Mouse (Mus musculus): ENCODE measurements around the gene Ebf1.

The Ebf1 gene

DNA sequence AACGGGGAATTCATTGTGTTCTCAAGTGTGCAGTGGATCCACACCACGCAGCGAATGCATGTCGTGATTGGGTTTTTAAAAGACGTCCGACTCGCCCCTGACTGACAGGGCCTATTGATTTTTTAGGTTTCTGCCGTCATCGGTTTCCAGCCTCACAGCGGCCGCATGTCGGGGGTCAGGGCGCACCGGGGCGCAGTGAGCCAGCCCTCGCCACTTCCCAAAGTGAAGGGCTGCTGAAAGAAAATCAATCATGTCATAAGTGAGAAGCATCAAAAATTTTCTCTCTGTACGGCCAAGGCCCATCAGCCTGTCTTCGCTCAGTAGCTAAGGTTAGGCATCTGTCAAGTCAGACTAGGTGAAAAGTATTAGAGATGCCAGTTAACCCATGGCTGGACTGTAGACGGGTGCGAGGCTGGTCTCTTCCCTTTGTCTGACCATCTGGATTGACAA, 124.0 kb downstream of the Ebf1 start:
- DNase-seq: no peak

DNA sequence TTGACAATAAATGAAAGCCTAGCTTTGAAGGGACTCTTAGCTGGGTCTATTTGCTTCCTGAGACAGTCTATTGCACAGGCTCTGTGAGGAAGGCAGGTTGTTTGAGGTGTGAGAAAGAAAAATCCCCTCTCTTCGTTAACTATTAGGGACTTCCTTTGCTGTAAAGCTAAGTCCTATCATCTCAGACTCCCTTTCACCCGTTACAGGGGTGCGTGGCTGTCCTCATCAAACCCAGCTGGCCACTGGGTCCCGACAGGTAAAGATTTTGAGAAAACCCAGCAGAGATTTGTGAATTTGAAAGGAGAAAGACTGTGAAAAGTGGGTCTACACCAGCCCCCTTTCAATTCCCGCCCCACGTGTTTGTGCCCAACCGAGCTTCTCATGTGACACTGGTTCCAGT, 127.3 kb downstream of the Ebf1 start:
- DNase-seq: no peak

DNA sequence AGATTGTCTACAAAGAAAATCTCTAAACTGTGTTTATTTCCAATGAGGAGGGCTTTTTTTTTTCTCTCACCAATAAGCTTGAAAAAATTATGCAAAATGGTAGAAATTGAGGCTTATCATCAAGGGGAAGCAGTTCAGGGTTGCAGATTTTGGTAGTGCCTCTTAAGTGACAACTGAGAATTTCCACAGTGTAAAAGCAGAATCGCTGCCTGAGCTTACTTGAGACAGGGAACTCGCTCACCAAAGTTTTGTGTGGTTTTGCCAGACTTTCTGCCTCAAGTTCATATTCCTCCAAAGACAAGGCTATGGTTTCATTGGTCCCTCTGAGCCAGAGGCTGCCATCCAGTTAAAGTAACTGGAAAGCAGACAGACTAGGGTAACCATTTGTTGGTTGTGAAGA, 128.8 kb downstream of the Ebf1 start:
- no peak for DNase-seq

DNA sequence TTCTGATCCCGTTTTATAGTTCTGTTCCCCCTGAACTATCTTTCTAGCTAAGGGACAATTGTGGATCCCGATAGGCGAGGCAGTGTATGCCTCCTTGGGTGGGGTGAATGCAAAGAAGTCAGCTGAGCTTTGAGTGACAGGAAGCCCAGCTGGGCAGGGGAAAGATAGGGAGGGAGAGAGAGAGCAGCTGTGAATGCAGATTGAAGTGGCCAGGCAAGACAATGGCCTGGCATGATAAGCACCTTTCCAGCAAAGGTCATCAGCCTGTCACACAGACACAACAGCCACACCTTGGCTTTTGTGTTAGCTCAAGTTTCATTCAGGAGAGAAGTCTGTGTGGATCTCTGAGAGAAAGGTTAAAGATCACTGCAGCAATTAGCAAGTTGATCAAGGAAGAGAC, 129.6 kb downstream of the Ebf1 start:
- no peak for DNase-seq

DNA sequence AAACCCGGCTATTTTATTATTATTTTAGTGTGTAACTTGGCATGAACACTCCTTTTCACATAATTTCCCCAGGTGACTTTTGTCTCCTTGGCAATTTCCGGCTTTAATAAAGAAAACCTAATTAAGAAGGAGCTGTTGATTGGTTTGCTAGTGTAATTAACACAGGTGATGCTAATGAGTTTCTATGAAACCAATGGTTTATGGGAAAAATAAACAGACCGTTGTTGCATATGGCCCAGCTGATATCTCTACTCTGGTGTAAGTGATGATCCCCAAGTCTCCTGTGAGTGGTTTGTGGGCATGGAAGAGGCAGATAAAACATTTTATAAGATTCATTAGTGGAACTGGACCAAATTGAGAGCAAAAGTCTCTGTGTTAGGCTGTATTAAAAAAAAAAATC, 132.2 kb downstream of the Ebf1 start:
- DNase-seq: no peak

DNA sequence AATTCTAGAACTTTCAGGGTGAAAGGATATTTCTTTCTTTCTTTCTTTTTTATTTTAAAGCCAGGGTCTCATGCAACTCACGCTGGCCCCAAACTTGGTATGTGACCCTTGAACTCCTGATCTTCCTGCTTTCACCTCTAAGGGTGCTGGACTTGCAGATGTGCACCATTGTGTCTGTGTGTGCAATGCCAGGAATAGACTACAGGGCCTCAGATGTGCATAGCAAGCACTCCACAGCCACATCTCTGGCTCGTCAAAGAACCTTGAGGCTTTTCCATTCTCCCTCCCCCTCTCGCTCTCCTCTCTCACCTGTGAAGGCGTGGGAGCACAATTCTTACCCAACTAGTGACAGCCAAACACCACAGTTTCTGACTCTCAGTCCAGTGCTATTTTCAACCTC, 137.2 kb downstream of the Ebf1 start:
- no peak for DNase-seq

DNA sequence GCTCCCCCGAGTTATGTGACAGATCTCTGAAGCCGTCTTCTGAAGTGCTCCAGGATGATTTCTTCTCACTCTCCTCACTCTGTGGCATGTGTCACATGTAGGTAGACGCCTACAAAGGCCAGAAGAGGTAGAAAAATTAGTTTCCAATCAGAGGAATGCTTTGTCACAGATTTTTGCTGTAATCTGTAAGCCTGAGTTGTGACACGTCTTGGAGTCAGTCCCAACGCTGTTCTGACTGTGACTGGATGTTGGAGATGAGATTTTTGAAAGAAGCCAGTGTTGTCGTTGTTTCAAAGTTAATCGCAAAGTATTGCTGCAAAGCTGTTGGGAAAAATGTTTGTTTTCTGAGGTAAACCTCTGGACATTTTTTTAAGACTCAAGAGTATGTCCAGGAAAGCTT, 139.2 kb downstream of the Ebf1 start:
- no peak for DNase-seq

DNA sequence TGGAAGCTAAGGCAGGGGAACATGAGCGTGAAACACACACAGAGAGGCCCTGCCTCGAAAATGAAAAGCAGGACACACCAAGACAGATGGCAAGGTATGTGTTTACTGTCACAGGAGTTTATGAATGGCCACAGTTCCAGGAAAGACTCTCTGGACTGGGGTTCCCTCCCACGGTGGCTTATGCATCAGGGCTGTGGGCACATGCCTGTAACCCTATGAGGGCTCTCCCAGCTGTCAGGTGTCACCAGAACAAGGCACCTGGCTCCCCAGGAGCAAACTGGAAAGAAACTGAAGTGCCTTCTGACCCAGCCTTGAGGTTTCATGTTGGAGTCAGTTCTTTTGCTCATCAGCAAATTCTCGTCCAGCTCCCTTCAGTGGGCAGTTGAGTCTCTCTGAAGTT, 141.7 kb downstream of the Ebf1 start:
- DNase-seq: no peak

DNA sequence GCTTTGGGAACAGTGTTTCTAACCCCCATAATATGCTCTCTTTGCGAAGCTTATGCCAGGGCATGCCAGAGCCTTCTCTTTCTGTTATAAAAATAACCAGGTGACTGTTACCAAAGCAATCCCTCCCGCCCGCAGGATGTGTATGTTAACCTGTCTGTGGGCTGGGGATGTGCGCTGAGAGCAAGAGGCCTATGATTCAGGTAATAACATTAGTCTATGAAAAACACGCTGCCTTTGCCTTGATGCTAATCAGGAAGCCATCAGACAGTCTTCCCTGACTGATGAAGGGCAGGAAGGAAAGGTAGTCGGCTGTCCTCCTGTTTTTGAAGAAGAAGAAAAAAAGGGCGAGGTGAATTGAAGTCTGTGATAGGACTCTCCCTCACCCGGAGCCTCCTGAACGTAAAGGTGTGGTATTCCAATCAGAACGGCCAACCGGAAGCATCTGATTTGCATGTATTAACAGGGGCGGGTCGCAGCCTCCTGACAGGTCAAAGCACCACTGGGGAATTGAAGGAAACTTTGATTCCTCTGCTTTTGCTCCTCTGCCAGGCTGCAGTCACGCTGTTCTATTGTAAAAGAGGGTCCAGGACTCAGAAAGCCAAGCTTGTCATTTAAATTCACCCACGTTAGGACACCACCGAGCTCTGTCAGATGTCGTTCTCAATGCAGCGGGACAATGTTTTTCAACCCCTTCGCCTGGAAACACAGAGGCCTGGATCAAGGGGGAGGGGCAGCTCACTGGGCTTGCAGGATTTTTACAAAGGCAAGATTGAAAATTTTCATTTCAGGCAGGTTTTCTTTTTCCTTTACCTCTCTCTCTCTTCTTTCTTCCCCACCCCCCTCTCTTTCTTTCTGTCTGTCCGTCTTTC, 144.2 kb downstream of the Ebf1 start:
- DNase-seq: no peak

DNA sequence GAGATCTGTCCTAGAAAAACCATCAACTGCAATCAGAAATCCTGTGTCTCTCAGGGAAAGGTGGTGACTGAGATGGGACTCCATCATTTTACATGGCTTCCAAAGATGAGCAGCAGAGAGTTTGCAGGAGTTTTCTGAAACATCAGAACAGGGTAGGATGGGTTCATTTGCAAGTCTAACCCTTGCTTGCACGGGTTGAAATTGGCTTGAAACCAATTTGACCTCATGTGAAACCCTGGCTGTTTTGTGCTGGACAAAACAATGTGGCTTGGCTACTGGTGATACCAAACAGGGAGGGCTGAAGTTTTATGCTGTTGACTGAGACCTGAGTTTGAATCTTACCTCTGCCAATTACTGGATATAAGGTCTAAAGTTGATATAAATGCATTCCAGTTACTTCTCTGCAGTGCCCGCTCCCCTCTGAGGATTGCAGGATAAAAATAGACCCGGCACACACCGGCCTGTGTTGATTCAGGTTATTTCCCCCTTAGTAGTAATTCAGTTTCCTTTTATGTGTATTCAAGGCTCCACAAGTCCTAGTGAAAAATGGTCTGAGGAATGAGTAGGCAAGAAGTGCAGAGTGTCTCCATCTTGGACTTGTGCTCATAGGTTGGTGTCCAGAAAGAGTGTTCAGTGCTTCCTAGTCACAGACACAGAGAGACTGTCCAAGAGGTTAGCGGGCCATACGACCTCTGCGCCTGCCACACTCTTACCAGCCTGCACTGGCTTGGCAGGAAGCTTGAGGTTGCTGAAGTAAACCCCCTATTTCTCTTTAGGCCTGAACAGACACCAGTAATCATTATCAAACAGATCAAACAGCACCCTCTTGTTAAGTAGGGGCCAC, 147.1 kb downstream of the Ebf1 start:
- DNase-seq: no peak

DNA sequence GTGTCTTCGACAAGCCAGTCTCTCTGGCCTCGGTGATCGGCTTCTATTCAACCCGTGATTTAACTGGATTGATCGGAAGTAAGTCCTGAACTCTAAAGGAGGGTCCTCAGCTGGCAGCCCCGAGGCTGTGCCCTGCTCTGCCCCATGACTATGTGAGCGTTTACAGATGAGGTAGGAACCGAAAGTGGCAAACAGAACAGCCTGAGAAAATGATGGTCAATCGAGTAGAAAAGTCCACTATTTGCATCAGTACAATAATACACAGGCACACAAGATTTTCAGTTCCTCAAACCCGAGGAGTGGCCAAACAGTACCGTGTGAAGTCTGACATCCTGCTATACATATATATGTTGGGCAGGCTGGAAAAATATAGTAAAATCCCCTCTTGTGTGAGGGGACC, 147.9 kb downstream of the Ebf1 start:
- DNase-seq: no peak

DNA sequence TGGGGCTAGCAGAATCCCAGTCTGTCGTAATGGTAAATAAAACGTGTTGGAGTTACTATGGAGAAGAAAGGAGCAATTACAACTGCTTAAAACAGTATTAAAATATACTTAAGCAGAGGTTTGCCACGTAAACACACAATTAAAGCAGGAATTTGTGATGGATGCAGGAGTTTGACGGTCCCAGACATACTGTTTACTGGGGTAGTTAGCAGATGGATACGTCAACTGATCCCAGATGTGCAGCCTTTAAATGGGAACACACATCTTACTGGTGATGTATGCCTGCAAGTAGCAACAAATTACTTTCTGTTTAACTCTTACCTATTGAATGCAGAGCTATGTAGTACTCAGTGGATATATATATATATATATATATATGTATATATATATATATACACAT, 149.1 kb downstream of the Ebf1 start:
- DNase-seq: no peak

DNA sequence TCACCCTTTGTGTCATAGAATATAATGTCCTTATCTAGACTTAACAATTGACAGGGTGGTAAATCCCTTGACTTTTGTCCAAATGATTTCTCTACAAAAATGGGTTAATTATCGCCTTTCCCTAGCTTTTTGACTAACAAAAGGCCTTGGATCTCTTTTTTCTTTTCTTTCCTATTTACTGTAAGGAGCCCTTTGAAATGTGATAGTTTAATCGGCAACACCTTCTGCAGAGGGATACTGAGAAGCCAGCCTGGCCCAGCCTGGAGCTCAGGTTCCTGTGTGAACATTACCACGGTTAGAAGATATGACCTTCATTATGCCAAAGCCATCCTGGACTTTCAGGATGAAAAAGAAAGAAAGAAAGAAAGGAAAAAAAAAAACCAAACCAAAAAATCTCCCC, 150.2 kb downstream of the Ebf1 start:
- no peak for DNase-seq

DNA sequence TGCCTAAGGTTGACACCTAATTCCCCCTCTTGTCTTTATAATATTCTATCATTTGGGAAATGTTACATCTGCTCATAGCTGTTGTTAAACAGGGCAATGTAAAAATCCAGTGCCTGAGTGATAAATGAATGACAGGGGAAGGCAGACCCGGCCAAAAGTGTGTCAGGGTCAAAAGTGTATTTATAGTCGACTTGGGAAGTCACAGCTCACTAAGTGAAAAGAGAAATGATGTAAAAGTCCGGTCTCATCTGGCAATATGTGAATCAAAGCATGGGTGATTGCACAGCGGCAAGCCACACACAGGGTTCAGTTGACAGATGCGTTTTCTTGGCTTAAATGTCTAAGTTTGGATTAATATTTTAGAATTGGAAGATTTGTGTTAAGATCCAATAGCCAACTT, 151.2 kb downstream of the Ebf1 start:
- DNase-seq: no peak

DNA sequence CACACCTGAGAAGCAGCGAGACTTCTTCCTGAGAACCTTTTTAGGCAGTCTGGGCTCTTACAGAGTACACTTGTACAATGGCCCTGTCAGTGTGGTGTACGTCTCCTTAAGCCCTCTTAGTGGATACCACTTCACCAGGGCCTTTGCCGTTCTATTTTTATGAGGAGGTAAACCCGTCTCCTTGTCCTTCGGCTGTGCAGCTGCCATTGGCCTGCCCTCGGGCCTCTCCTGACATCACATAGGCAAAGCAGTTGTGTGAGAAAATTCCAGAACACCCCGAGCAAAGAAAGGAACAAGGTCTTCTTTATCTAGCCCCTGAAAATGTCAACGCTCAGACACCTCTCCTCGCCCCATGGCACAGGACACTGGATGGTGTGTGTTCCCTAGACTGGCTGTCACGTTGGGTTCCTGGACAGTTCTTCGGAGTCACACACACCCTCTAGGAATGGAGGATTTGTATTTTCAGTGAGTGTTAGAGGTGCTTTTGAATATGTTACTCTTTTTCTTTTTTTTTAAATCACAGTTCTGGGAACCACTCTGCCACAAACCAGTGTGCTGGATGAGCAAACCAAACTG, 154.0 kb downstream of the Ebf1 start:
- DNase-seq: no peak

DNA sequence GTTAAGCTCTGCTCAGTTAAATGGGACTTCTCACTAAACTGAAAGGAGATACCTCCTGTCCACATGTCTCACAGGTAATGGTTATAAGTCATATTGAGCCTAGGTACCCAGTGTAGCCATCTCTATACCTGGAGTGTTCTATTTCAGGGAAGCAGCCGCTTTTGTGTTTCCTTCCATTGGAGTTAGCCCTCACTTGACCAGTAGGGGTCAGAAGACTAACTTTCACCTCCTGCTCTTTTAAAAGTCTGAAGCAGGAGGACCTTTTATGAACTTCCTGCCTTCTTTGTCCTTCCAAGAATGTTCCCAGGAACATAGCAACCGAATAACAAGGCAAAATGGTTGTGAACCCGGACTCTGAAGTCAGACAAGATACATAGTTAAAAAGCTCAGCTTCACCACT, 157.3 kb downstream of the Ebf1 start:
- no peak for DNase-seq

DNA sequence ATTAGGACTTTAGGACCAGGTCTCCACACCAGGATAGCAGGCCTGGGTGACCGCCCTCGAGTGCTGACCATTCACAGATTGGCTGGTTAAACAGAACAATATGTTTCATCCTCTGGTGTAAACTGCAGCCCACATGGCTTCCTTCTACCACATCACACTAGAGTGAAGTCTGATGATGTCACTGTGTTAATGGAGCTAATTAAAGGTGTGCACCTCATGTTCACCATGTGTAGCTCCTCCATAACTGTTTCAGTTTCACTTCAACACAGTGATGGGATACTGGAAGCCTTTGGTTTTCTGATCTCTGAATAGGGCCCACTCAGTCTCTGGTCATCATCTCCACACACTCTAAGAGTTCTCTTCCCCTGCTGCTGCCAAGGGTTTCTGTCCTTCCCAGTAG, 158.4 kb downstream of the Ebf1 start:
- DNase-seq: no peak

DNA sequence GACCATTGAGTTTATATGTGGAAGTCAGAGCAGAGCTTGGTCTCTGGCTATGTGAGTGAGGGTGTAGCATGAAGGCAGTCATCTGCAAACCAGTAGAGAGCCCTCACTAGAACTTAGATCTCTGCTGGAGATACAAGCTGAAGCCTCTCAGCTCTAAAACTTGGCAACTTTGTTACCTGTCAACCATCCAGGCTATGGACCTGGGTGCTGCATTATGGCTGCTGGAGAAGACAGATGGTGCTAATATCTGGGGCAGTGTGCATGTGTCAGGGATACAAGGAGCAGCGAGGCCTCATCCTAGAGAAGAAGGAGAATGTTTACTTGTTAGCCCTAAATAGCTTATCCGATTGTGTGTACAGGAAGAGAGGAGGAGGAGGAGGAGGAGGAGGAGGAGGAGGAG, 159.4 kb downstream of the Ebf1 start:
- no peak for DNase-seq

DNA sequence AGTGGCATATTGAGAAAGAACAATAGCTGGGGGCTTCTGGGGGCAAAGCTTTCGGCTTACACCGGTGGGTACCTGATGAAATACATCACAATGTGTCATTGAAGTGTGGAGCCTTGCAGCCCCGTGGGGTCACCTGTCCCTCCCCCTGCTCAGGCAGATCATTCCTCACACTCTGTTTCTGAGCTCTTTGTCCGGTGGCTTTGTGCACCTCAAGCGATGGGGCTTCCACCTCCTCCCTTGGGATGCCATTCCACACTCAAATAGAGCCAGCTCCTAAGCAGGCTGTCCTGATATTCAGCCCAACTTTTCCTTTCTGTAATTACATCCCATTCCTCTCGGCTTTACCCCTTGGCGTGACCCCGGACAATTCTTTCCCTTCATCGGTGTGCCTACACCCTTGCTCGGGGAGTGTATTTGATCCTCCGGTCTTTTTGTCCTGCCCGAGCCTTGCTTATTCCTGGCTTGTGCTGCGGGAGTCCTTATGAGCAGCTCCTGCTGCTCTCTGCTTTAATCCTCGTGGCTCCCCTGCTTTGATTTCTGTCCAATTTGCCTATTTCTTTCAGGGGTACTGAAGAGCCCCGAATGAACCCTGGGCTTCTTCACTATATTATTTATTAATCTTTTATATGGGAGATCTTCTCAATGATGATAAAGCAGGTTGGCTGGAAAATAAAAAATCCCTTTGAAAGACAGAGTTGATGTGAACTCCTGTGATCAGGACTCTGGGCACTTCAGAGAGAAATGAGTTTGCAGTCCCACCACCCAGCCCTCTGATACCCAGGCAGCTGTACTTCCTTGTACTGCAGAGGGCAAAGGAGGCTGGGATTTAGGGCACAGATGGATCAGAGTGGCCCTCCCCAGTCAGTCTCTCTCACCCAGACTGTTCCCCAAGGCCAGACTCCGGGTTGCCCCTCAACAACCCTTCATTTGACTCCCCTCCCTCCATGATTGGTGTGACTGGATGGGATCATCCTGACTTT, 160.5 kb downstream of the Ebf1 start:
- no peak for DNase-seq

DNA sequence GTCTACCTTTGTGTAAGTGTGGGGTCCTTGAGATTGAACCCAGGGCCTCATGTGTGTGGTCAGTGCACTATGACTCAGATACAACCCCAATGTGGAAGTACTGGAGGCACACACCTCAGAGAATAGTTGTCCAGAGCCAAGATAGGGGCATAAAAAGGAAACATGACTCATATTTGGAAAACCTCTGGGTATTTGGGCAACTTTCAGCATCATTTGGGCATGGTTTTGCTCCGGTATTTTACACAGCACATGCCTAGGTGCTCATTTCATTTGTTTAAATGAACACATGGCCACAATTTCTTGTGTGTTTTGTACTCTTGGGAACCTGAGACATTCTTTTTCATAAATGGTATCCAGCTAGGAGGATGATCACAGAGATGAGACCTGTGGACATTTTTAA, 161.9 kb downstream of the Ebf1 start:
- no peak for DNase-seq

DNA sequence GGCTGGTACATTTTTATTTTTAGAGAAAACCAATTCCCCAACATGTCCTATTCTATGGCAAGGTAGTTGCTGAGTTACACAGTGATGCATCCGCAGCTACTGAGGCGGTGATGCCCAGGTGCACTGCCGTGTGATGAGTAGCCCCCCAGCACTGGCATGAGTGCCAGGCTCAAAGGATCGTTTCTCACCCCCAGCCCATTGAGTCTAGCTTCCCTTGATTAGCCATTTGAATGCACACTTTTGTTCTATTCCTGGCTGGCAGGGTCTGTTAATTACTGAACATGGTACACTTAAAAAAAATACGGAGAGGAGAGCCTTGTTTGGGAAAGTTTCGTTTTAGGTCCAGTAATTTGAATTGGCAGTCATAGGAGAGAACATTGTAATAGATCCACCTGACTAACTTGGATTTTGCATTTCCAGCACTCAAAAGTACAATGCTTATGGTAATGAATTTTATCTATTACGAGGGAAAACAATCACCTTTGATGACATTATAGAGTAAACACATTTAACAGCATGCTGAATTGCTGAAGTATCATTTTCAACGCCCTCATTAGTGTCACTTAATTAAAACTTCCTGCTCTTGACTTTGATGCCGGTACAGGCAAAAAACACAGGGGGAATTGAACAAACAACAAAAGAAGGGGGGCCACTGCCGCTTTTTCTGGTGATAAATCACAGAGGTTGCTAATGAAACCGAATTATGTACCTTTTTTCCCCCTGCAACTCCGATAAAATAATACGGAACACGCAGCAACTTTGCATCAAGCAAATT, 167.3 kb downstream of the Ebf1 start:
- no peak for DNase-seq

DNA sequence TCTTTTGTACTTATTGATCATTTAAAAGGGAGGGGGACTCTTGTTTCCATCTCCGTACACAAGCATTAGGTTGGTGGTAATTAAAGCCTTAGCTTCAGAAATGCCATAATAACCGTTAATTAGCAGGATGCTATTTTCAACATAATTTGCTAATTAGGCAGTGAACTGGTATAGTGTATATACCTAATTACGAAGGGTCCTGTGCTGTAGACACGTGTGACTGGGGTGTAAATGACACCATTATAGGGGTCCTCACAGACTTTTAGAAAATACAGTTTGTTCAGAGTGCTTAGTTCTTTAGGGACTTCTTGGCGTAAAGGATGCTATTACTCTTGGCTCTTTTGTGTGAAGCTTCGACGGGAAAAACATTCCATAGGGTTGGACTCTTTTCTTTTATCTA, 167.9 kb downstream of the Ebf1 start:
- no peak for DNase-seq
